Mouse (Mus musculus) layer of hippocampus, adult 8-10 months (tissue): ENCODE data around the gene Wnt11. TPM values are rescaled to one million over a fixed set of nuclear protein-coding genes. Genes with fewer than 3 reads are reported as not detected.

Experiments used
- DNase-seq, 2 experiments: peaks; one replicate each; pipeline ENCODE4 v3.0.0; 2022; ENCODE audit warnings: low spot score in 2 of 2
- total RNA-seq, 4 experiments: library from RNA; stranded (reverse); gene quantifications; 2 replicates each; pipeline ENCODE4 v1.2.4; 2022

Gene Wnt11
- total RNA-seq, 4 experiments from 2014 or later = 1.4 to 4.4 (median 1.9) TPM

- DNase-seq = no peak
These were observed 69.0 kb downstream of the Wnt11 start for GRCm38 (mm10) chr7:98903884-98904283.

Other genes starting within 250 kb of the Wnt11 start
- gene Emsy, start 178.3 kb upstream of the Wnt11 start, total RNA-seq = 10 to 100 TPM; 56.5 to 76.9 (median 72.2) TPM
- gene Thap12, start 132.0 kb upstream of the Wnt11 start, total RNA-seq = 10 to 100 TPM; 64.1 to 80.3 (median 70.4) TPM